Mouse (Mus musculus) kidney, adult 2 months (tissue): ENCODE data around the gene Defb21.

Experiments
- CTCF ChIP-seq: fragments of 200-500 bp; conservative IDR thresholded peaks from 2 replicates; pipeline ENCODE4 v1.5.1; 2011; ENCODE audit warnings: low read depth, mild to moderate bottlenecking, control low read depth, low read length, moderate library complexity, mixed read lengths; ENCODE audit not compliant: insufficient read depth, insufficient read length
- POLR2A ChIP-seq: fragments of 200-500 bp; IDR thresholded peaks from one replicate; pipeline ENCODE4 v1.6.1; 2011; ENCODE audit warnings: low read depth, low read length, control low read depth

DNA sequence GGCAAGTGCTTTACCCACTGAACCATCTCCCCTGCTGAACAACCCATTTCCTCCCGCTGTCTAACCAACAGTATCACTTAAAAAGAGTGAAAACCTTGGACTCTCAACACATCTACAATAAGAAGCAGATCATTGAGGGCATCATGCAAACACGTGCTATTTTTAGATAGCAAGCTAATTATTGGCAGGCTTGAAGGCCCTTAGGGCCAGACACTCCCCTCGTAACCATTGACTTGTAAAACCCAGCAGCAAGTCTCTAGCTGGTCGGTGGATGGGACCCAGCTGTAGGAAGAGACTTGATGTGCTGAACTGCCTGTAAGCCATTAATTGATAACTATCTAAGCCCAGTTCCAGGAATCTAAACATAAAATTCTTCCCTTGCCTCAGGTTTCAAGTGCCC is 29.1 kb upstream of the Defb21 start:
- TF ChIP-seq CTCF (no peak), POLR2A (no peak)
